Mouse (Mus musculus): ENCODE data around the gene Naa50.

DNA sequence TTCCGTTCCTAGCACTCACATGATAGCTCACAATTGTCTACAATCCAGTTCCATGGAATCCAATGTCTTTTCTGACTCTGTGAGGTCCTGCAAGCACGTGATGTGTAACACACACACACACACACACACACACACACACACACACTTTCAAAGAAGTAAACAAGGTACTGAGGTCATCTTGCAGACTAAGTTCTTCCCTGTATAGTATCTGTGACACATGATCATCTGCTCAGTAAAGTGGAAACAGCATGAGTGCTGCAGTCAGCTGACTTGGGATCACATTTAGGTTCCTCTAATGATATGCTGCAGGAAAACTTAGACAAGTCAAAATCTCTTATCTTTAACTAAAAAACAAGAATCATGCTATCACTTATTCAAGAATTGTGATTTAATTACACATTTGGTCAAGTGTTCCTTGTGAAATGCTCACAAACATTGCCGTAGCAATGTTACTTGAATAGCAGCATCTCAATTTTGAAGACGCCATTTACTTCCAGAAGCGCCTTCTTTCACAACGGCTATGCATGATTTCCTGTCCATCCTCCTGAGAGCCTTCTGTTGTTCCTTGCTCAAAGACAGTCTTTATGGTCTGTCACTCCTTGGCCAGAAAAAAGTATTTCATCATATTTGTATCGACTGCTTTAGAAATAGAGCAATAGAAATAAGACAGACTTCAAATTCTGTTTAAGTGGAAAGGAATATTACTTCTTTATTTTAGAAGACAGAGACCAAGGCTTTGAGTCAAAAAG, 19.7 kb upstream of the Naa50 start:
- no peak for TF ChIP-seq GATA1 (IDR thresholded peaks at IDR 0.05; ENCODE audit: low read length)
- no peak for TF ChIP-seq TAL1 (IDR thresholded peaks at IDR 0.05; ENCODE audit: low read length)
